Mouse (Mus musculus): ENCODE measurements around the gene Zscan10.
"Not testable (repeated sequence)": the region's sequence is repeated elsewhere in the genome, so short reads cannot be mapped to it uniquely, and the experiment has no call there.

The Zscan10 gene

GRCm38 (mm10) chr17:23587253-23587652 lies 13.4 kb upstream of the Zscan10 start:
- no peak for DNase-seq (ENCODE audit: low spot score in 2 of 2)

DNA sequence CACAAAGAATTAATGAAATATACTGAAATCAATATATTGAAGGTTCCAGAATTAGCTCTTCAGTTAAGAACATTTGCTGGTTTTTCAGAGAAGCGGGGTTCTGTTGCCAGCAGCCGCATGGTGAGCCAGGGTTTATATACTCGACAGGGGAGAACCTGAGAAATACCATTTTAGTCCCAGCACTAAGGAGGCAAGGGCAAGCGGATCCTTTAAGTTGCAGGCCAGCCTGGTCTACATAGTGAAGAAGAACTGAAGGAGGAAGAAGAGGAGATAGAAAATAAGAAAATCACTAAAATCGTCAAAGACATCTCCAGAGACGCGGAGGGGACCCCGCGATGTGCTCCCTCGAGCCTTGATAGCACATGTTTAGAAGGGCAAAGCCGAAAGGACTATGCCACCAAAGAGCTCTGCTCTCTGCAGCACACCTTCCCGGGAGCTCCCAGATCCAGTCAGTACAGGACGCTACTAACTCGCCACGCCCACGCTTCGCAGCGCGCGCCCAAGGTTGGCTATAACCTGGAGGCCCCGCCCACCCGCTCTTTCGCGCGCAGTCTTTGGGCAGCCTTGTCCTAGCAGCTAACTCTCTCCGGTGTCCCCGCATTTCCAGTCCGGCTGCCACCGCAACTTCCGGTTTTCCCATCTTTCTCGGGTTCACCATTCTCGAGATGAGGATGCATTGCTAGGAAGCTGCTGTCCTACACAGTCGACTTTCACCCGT lies 8.3 kb upstream of the Zscan10 start:
- DNase-seq (ENCODE audit: low spot score in 2 of 2): peak; percentile 73 to 81

GRCm38 (mm10) chr17:23592926-23593300 lies 7.7 kb upstream of the Zscan10 start:
- no peak for DNase-seq (ENCODE audit: low spot score in 2 of 2)

DNA sequence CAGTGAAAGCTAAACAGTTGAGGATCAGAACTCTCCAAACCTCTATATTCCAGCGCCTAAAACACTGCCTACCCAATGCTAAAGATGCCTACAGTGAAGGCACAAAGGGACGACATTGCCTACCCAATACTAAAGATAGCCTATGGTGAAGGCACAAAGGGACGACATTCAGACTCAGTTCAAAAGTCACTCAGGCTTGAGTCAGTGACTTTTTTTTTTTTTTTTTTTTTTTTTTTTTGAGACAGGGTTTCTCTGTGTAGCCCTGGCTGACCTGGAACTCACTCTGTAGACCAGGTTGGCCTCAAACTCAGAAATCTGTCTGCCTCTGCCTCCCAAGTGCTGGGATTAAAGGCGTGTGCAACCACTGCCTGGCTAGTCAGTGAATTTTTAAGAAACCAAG lies 5.5 kb upstream of the Zscan10 start:
- DNase-seq (ENCODE audit: low spot score in 2 of 2): not testable (repeated sequence)

DNA sequence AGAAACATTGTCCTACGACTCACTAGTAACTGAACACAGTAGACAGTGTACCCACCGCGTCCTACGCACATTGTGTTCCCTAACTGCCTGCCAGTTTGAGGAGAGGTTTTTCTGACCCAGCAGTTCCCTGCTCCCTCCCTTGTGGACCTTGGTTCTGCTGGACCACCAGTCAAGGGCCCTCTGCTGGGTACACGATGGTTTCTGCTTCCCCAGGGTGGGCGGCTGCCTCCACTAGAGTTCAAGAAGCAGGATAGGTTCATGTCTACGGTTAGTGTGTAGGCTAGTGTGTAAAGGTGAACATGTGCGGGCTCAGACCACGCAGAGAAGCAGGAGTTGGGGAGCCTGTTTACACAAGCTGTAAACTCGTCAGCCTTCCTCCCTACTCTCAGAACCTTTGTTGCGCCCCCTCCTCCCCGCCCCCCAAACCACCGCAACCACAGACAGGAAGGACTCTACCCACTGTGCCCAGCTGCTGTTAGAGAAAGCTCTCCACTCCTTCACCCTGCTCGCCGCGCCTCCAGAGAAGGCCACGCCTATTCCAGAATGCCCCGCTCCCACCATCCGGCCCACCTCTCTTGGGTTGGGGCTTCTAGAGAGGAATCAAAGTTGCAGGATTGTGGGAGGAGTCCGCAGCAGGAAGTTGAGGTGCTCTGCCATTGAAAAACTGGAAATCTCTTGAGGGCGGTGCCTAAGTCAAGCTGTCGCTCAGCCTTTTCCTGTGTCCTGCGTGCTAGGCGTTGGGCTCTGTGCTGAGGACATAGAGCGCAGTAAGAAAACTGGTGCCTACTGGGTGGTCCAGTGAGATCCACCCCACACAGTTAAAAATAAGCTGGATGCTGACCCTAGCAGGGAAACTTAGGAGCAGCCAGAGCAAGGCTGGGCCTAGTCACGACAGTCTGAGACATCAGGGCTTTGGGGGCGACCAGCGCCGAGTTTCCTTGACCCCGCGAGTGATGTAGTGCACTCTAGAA lies 1.8 kb upstream of the Zscan10 start, which contains the start of gene Zfp13:
Gene Zfp13, minus strand, starts transcription at position 906 of the 971 bp plus-strand sequence.
- DNase-seq (ENCODE audit: low spot score in 2 of 2): peak; percentile 87 to 95

DNA sequence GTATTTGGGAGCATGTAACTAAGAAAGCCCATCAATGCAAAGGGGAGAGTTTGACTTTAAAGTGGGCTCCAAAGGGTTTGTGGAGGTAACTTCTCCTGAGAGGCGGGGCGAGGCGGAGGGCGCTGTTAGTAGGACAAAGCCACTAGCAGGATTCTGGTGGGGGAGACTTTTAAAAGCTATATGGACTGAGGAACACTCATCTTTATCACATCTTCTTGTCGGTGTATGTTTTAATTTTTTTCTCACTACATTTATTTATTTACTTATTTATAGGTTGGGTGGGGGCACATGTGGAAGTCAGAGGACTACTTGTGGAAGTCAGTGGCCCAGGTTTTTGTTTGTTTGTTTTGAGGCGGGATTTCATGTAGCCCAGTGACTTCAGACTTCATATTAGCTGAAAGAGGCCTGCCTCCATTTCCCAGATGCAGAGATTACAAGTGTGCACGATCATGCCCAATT lies 1.0 kb upstream of the Zscan10 start:
- DNase-seq (ENCODE audit: low spot score in 2 of 2): peak in 1 of 2 experiments; percentile 42

- no peak for DNase-seq (ENCODE audit: low spot score in 2 of 2)
These were observed 1.4 kb downstream of the Zscan10 start for GRCm38 (mm10) chr17:23601836-23602585.

DNA sequence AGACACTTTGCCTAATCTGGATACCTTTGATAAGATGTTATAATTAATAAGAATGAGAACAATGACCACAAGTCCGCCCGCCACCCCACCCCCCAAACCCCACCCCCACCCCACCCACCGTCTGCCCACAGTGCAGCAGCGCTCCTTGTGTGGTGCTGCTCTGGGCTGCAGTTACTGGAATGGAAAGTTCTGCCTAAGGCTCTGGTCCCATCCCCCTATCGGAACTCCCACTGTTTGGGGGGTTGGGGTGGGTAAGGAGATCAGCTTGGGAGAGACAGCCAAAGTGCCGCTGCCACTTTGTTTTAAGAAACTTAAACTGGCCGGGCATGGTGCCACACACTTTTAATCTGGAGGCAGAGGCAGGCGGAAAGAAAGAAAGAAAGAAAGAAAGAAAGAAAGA lies 2.4 kb downstream of the Zscan10 start:
- DNase-seq (ENCODE audit: low spot score in 2 of 2): no peak

DNA sequence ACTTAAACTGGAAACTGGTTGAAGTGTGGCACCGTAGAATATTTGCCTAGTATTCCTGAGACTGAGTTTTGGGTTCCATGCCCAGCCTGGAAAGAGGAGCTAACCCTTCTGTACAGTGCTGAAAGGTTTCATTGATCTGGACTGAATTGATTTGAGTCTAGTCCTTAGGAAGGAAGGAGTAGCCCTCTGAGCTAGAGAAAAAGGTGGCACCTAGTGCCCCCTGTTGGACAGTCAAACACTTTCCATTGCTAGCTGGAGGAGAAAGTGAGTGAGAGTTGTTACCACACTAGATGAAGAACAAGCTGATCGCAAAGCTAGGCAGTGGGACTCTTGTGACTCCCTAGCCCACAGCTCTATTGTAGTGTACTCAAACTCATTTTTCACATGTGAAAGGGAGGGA lies 2.9 kb downstream of the Zscan10 start:
- DNase-seq (ENCODE audit: low spot score in 2 of 2): peak in 1 of 2 experiments; percentile 41

GRCm38 (mm10) chr17:23604394-23604793 lies 3.7 kb downstream of the Zscan10 start:
- no peak for DNase-seq (ENCODE audit: low spot score in 2 of 2)

DNA sequence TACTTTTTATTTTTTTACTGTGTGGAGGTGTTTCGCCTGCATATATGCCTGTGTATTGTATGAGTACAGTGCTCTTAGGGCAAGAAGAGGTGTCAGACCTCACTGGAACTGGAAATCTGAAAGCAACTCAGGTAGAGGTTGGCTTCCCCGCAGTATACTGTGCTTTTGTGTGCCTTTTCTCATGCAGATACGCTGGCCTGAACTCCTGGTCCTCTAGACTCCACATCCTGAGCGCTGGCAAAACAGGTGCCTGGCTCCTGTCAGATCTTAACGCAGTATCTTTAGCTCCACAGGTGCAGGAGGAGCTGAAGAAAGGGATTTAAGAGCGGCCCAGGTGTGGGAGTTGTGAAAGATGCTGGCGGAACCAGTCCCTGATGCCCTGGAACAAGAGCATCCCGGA lies 4.6 kb downstream of the Zscan10 start:
- no peak for DNase-seq (ENCODE audit: low spot score in 2 of 2)

DNA sequence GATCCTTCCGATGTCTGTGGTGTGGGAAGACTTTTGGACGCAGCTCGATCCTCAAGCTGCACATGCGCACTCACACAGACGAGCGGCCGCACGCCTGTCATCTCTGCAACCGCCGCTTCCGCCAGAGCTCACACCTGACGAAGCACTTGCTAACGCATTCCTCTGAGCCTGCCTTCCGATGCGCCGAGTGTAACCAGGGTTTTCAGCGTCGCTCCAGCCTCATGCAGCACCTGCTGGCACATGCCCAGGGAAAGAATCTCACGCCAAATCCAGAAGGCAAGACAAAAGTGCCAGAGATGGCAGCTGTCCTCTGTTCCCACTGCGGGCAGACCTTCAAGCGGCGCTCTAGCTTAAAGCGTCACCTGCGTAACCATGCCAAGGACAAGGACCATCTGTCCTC lies 9.0 kb downstream of the Zscan10 start:
- DNase-seq (ENCODE audit: low spot score in 2 of 2): no peak

GRCm38 (mm10) chr17:23610361-23610800 lies 9.7 kb downstream of the Zscan10 start:
- peak; percentile 79 to 87 for DNase-seq (ENCODE audit: low spot score in 2 of 2)

GRCm38 (mm10) chr17:23617087-23617486 lies 16.4 kb downstream of the Zscan10 start:
- no peak for DNase-seq (ENCODE audit: low spot score in 2 of 2)

DNA sequence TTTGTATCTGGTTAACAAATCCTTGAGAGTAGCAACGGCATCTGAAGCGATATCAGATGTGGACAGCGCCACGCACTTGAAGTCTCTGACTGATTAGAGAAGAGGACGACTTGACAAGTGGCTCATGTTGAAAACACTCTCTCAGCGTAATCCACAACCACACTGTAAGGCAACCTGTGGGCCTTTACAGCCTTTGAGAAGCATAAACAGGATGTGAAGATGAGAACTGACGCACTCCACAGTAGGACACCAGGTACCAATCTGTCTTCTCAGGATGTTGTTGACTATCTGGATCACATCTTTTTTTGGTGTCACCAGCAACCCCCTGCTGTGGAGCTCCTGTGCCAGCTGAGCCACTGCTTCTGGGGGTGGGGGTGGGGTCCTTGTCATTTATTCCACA lies 19.7 kb downstream of the Zscan10 start:
- DNase-seq (ENCODE audit: low spot score in 2 of 2): no peak

DNA sequence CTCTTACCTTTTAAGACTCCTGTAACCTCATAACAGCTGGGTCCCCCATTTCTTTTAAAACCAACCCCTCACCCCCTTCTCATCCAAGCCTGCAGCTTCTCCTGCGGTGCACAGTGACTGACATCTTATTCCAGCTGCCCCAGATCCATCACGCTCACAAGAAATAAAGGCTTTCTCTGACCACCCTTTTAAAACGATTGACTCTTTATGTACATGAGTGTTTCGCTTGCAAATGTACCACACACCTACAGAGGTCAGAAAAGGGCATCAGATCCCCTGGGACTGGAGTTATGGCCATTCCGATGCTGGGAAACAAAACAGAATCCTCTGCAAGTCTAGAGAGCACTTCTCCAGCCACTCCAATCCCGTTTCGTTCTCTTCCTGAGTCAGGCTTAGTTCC lies 27.2 kb downstream of the Zscan10 start:
- DNase-seq (ENCODE audit: low spot score in 2 of 2): no peak

DNA sequence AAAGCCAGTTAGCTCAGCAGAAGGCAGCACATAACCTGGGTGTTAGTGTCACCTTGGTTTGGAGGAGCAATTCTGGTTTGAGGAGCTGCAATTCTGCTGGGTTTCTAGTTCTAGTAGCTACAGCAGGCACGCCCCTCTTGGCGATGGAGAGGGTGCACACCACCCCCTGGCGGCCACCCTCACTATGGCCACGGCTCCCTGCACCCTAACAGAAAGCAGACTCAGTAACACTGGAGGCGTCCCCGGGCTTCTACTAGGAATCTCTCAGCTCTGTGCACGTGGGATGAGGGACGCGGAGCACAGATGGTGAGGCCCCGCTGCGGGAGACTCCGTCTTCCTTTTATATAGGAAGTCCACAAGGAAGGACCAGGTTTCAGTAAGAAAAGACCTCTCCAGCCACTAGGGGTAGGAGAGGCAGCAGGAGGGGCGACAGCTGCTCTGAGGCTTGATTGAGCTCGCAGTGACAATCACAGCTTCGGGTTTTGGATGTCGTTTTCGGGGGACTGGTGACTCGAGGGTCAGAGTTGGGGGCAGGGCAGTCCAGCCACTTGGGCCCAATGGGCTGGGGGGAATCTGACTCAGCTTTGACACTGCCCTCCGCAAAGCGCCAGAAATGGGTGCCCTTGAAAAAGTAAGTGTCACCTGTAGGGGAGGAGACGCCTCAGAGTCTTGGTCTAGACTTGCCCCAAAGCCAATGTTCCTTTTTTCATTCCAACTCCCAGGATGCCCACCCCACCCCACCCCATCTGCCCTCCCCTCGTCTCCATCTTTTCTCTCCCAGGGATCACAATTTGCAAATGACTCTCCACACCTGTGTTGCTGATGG lies 29.8 kb downstream of the Zscan10 start:
- peak; percentile 57 to 86 for DNase-seq (ENCODE audit: low spot score in 2 of 2)

DNA sequence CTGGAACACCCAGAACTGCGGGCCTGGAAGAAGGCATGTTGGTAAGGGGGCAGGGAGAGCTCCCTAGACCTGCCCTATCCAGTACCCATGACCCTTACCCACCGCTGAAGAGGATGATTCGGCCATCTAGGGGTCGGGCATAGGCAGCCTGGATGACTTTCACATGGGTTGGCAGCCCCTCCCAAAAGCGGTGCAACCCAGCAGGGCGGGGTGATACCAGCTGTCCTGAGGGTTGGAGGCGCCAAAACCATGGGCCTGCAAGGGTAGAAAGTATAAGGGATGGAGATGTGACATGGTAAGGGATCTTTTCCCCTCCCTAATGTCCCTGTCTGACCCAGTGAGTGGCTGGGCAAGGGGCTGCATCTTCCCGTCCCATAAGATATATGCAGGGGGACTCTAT lies 30.6 kb downstream of the Zscan10 start:
- no peak for DNase-seq (ENCODE audit: low spot score in 2 of 2)

DNA sequence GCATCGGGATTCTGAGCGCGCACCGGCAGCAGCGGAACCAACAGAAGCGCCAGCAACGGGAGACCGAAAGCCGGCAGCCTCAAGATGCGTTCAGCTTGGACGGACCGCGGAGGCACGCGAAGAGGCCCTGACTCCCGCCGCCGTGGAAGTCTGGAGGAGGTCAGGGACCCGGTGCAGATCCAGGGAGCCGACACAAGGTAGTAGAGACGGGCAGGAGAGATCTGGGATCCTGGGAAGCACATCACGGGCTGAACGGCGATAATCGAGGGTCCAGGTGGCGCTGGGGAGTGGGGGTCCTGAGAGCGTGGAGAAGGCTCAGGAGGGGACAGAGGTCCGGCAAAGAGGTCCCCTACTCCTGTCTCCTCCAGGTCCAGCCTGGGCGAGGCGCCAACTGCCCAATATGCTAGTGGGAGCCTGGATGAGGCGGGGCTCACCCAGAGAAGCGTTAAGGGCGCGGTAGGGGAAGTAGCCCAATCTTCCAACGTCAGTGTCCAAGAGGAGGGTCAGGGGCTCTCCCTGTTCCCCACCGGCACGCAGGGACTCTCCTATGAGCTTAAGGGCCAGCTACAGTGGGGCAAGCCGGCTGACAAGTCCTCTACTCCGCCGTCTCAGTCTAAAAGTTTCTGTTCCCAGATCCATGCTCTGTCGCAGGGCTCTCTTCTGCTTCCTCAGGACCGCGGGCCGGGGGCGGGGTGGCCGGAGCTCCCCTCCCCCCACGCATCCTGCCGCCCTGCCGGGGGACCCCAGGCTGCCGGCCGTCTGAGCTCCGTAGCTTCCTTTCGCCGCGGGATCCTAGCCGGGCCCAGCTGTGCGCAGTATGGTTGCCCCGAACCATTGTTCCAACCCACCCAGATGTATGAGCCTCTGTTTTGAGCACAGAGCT lies 44.2 kb downstream of the Zscan10 start, which contains the start of gene Mmp25:
Gene Mmp25, minus strand, starts transcription at position 665 of the 883 bp plus-strand sequence.
- DNase-seq (ENCODE audit: low spot score in 2 of 2): no peak

DNA sequence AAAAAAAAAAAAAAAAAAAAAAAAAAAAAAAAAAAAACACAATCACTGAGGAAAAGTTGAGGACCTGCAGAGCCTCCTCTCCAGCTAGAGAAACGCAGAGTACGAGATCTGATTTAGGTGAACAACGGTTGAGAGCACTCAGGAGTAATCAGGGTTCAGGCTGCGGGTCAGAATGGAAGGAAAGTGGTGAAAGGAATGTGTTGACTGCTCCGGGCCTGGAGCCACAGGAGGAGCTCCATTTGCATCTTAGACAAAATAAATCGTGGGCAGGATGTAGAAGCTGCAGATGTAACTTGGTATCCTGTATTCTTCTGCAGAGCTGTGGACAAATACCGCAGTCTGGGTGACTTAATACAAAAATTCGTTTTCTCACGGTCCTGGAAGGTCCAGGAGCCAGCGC lies 45.2 kb downstream of the Zscan10 start:
- DNase-seq (ENCODE audit: low spot score in 2 of 2): no peak
